Mouse (Mus musculus) hindbrain, postnatal 0 days (tissue): ENCODE results near the gene Pdcd6ip. TPM values are rescaled to one million over a fixed set of nuclear protein-coding genes. Genes with fewer than 3 reads are reported as not detected.

Experiments used
- ATAC-seq: fragments of 200-750 bp; cut with Nextera tagmentation; 2 replicates; pipeline ENCODE4 v1.8.0; 2017; ENCODE audit warnings: mild to moderate bottlenecking, moderate TSS enrichment, moderate library complexity
- DNase-seq: peaks from one replicate; pipeline ENCODE4 v3.0.0-alpha.2; 2015; ENCODE audit warnings: low spot score
- H3K27ac ChIP-seq: fragments of 300-500 bp; sonication (generic); 2 replicates; pipeline ENCODE4 v1.5.1; 2014; ENCODE audit warnings: mild to moderate bottlenecking
- H3K27me3 ChIP-seq: fragments of 300-500 bp; sonication (generic); 2 replicates; pipeline ENCODE4 v1.6.1; 2014; ENCODE audit warnings: low read length, mixed read lengths; ENCODE audit not compliant: insufficient read depth
- H3K36me3 ChIP-seq: fragments of 300-500 bp; sonication (generic); 2 replicates; pipeline ENCODE4 v1.6.1; 2014; ENCODE audit warnings: low read length, mixed read lengths; ENCODE audit not compliant: insufficient read depth
- H3K4me1 ChIP-seq: fragments of 300-500 bp; sonication (generic); 2 replicates; pipeline ENCODE4 v1.6.1; 2014; ENCODE audit warnings: antibody characterized with exemption, low read length, mixed read lengths; ENCODE audit not compliant: insufficient read depth
- H3K4me2 ChIP-seq: fragments of 300-500 bp; sonication (generic); 2 replicates; pipeline ENCODE4 v1.6.1; 2014; ENCODE audit warnings: low read depth, mild to moderate bottlenecking, low read length, moderate library complexity, mixed read lengths
- H3K4me3 ChIP-seq: fragments of 300-500 bp; sonication (generic); 2 replicates; pipeline ENCODE4 v1.5.1; 2014; ENCODE audit warnings: low read length
- H3K9ac ChIP-seq: fragments of 300-500 bp; sonication (generic); replicated peaks from 2 replicates; pipeline ENCODE4 v1.6.1; 2014; ENCODE audit warnings: mild to moderate bottlenecking, low read length, moderate library complexity, mixed read lengths
- H3K9me3 ChIP-seq: fragments of 300-500 bp; sonication (generic); 2 replicates; pipeline ENCODE4 v1.6.1; 2016; ENCODE audit warnings: low read length, mixed read lengths
- CTCF ChIP-seq: IDR thresholded peaks from 2 replicates; pipeline ENCODE4 v1.5.1; 2016; ENCODE audit warnings: antibody characterized with exemption, control low read depth, low read depth
- WGBS: fragments of 180-500 bp; shearing (Covaris S2); extraction: QIAGEN DNeasy Blood & Tissue Kit; methylation state at CpG from one replicate; pipeline ENCODE4 v1.1.7; 2014; 5-methylcytosine and 5-hydroxymethylcytosine counted together
- polyA plus RNA-seq: library from polyadenylated mRNA; unstranded; fragments of >200 nt; fragmentation: Nextera tagmentation; extraction: Ambion mirVana; gene quantifications from 2 replicates; pipeline ENCODE4 v1.2.1, GENCODE M21; 2015
- total RNA-seq: library from RNA; depleted of rRNA; stranded (reverse); fragments of >200 nt; gene quantifications from 2 replicates; pipeline ENCODE4 v1.2.3, GENCODE M21; 2014; rRNA removed

The Pdcd6ip gene
- 21.2 and 33.0 TPM in 2 replicates for total RNA-seq
- 28.7 and 30.6 TPM in 2 replicates for polyA plus RNA-seq

GRCm38 (mm10) chr9:113707481-113708360 is at the start of gene Pdcd6ip:
TSS of gene Pdcd6ip (minus strand) at chr9:113708259.
- no peak for TF ChIP-seq CTCF
- H3K9me3 ChIP-seq = no peaks in the 10 kb centered on the region
- peak within 1 kb of the TSS; percentile 96 for H3K4me3 ChIP-seq
- H3K4me1 ChIP-seq = peaks cover 14% of the 10 kb centered on the region
- peak within 1 kb of the TSS; percentile 87 for H3K27ac ChIP-seq
- no peaks in the 10 kb centered on the region for H3K27me3 ChIP-seq
- peak; percentile 94 for ATAC-seq
- WGBS = 2% methylated on average over 69 of the region's 77 CpGs
- peak; percentile 95 for DNase-seq
- peak within 1 kb of the TSS; percentile 96 for H3K9ac ChIP-seq
- H3K36me3 ChIP-seq = no peaks in the 10 kb centered on the region
- H3K4me2 ChIP-seq = peak within 1 kb of the TSS; percentile 74

- Histone ChIP-seq H3K36me3 (no peaks in the 10 kb centered on the region), H3K27me3 (no peaks in the 10 kb centered on the region), H3K27ac (no peak overlapping the region), H3K4me1 (no peaks in the 10 kb centered on the region), H3K4me3 (no peak overlapping the region), H3K4me2 (no peak overlapping the region), H3K9me3 (no peaks in the 10 kb centered on the region), H3K9ac (no peak overlapping the region)
- ATAC-seq (no peak), DNase-seq (no peak)
- TF ChIP-seq CTCF = no peak
- WGBS = 80% methylated on average over 15 of the region's 15 CpGs
Measured at GRCm38 (mm10) chr9:113755888-113756719, 48.0 kb upstream of the Pdcd6ip start.

GRCm38 (mm10) chr9:113749356-113749755 is 41.3 kb upstream of the Pdcd6ip start:
- Histone ChIP-seq H3K9me3 (no peaks in the 10 kb centered on the region), H3K27me3 (no peaks in the 10 kb centered on the region), H3K4me1 (no peaks in the 10 kb centered on the region), H3K9ac (no peak overlapping the region), H3K4me2 (no peak overlapping the region), H3K4me3 (no peak overlapping the region), H3K27ac (no peak overlapping the region), H3K36me3 (no peaks in the 10 kb centered on the region)
- TF ChIP-seq CTCF = no peak
- no peak for DNase-seq
- no peak for ATAC-seq
- 63% methylated on average over 7 of the region's 7 CpGs for WGBS

- H3K9ac ChIP-seq = no peak overlapping the region
- no peaks in the 10 kb centered on the region for H3K27me3 ChIP-seq
- H3K4me3 ChIP-seq = no peak overlapping the region
- no peaks in the 10 kb centered on the region for H3K36me3 ChIP-seq
- 0 out of 2 replicates have a peak, but pooled peaks cover 5% of the 10 kb centered on the region for H3K4me1 ChIP-seq
- TF ChIP-seq CTCF = peak; percentile 36; the same call in 1 of the 2 replicates
- H3K9me3 ChIP-seq = no peaks in the 10 kb centered on the region
- H3K4me2 ChIP-seq = peak overlapping the region; percentile 99; the same call in 1 of the 2 replicates
- no peak overlapping the region for H3K27ac ChIP-seq
- no peak for ATAC-seq
- WGBS = 39% methylated on average over 3 of the region's 3 CpGs
- peak; percentile 21 for DNase-seq
Measured at GRCm38 (mm10) chr9:113743291-113743690, 35.2 kb upstream of the Pdcd6ip start.

GRCm38 (mm10) chr9:113742361-113742794 is 34.3 kb upstream of the Pdcd6ip start:
- Histone ChIP-seq H3K36me3 (no peaks in the 10 kb centered on the region), H3K9ac (peak overlapping the region; percentile 48; the same call in 1 of the 2 replicates), H3K4me3 (peak overlapping the region; percentile 60), H3K27me3 (no peaks in the 10 kb centered on the region), H3K27ac (no peak overlapping the region), H3K9me3 (no peaks in the 10 kb centered on the region), H3K4me2 (peak overlapping the region; percentile 99), H3K4me1 (0 out of 2 replicates have a peak, but pooled peaks cover 5% of the 10 kb centered on the region)
- DNase-seq (peak; percentile 79), ATAC-seq (no peak)
- TF ChIP-seq CTCF = peak; percentile 69
- WGBS = 4% methylated on average over 17 of the region's 17 CpGs

- peak; percentile 65 for DNase-seq
- under 1% methylated on average over 50 of the region's 64 CpGs for WGBS
Measured at GRCm38 (mm10) chr9:113741637-113742137, 33.6 kb upstream of the Pdcd6ip start.

More at GRCm38 (mm10) chr9:113741637-113742137, 33.6 kb upstream of the Pdcd6ip start:
- no peaks in the 10 kb centered on the region for H3K9me3 ChIP-seq
- peak overlapping the region; percentile 99 for H3K4me2 ChIP-seq
- H3K4me3 ChIP-seq = peak overlapping the region; percentile 60
- H3K36me3 ChIP-seq = no peaks in the 10 kb centered on the region
- TF ChIP-seq CTCF = no peak
- H3K9ac ChIP-seq = peak overlapping the region; percentile 48
- peak overlapping the region; percentile 69 for H3K27ac ChIP-seq
- ATAC-seq = peak; percentile 75
- no peaks in the 10 kb centered on the region for H3K27me3 ChIP-seq
- H3K4me1 ChIP-seq = 0 out of 2 replicates have a peak, but pooled peaks cover 5% of the 10 kb centered on the region
